Mouse (Mus musculus) hindbrain, embryonic 14.5 days (tissue): Measurements from ENCODE around the gene Trp53i11. TPM values are rescaled to one million over a fixed set of nuclear protein-coding genes. Genes with fewer than 3 reads are reported as not detected.

Experiments
- ATAC-seq: fragments of 200-750 bp; cut with Nextera tagmentation; 2 replicates; pipeline ENCODE4 v1.8.0; 2017; ENCODE audit warnings: moderate number of reproducible peaks, mild to moderate bottlenecking, moderate TSS enrichment, moderate library complexity; ENCODE audit not compliant: low FRiP score
- DNase-seq: peaks from one replicate; pipeline ENCODE4 v3.0.0-alpha.2; 2015; ENCODE audit warnings: low spot score
- H3K27ac ChIP-seq: fragments of 300-500 bp; sonication (generic); 2 replicates; pipeline ENCODE4 v1.5.1; 2014; ENCODE audit warnings: mild to moderate bottlenecking, moderate library complexity
- H3K27me3 ChIP-seq: fragments of 300-500 bp; sonication (generic); 2 replicates; pipeline ENCODE4 v1.6.1; 2014; ENCODE audit warnings: mild to moderate bottlenecking, low read length, mixed read lengths; ENCODE audit not compliant: control insufficient read depth, insufficient read depth
- H3K36me3 ChIP-seq: fragments of 300-500 bp; sonication (generic); replicated peaks from 2 replicates; pipeline ENCODE4 v1.6.1; 2014; ENCODE audit not compliant: control insufficient read depth, insufficient read depth
- H3K4me1 ChIP-seq: fragments of 300-500 bp; sonication (generic); replicated peaks from 2 replicates; pipeline ENCODE4 v1.6.1; 2014; ENCODE audit warnings: antibody characterized with exemption, low read length, mixed read lengths; ENCODE audit not compliant: control insufficient read depth, insufficient read depth
- H3K4me2 ChIP-seq: fragments of 300-500 bp; sonication (generic); replicated peaks from 2 replicates; pipeline ENCODE4 v1.6.1; 2014; ENCODE audit warnings: mild to moderate bottlenecking, moderate library complexity
- H3K4me3 ChIP-seq: fragments of 300-500 bp; sonication (generic); replicated peaks from 2 replicates; pipeline ENCODE4 v1.5.1; 2014; ENCODE audit warnings: mild to moderate bottlenecking, low read length
- H3K9ac ChIP-seq: fragments of 300-500 bp; sonication (generic); 2 replicates; pipeline ENCODE4 v1.6.1; 2014
- H3K9me3 ChIP-seq: fragments of 300-500 bp; sonication (generic); 2 replicates; pipeline ENCODE4 v1.6.1; 2016; ENCODE audit warnings: low read length; ENCODE audit not compliant: control insufficient read depth
- WGBS: fragments of 180-500 bp; shearing (Covaris S2); extraction: QIAGEN DNeasy Blood & Tissue Kit; methylation state at CpG from one replicate; pipeline ENCODE4 v1.1.7; 2014; 5-methylcytosine and 5-hydroxymethylcytosine counted together
- polyA plus RNA-seq: library from polyadenylated mRNA; unstranded; fragments of >200 nt; fragmentation: Nextera tagmentation; extraction: Ambion mirVana; gene quantifications from 2 replicates; pipeline ENCODE4 v1.2.1, GENCODE M21; 2014

The Trp53i11 gene
- polyA plus RNA-seq, 1 experiment from 2014 or later, result 99.4 TPM

DNA sequence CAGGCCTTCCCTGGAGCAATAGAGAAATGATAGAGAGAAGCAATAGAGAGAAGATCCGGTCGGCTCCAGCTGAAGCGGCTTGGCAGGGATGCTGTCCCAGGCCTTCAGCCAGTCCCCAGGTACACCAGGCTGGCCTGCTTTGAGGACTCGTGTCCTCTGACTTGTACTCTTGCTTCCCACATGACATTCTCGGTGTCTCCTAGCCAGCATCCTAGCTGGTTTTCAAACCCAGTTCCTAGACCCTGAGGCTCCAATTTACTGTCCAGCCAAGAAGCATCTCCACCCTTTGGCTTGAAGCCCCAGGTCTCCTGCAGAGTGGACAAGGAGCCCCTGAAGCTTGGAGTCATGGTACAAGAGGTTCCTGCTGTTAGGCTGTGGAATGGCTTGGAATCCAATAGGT is 54.8 kb downstream of the Trp53i11 start:
- Histone ChIP-seq H3K9me3 (no peaks in the 10 kb centered on the region), H3K4me1 (no peaks in the 10 kb centered on the region), H3K4me3 (no peak overlapping the region), H3K27me3 (no peaks in the 10 kb centered on the region), H3K4me2 (no peak overlapping the region), H3K36me3 (no peaks in the 10 kb centered on the region), H3K9ac (no peak overlapping the region), H3K27ac (no peak overlapping the region)
- no peak for ATAC-seq
- DNase-seq, result no peak
- 75% methylated on average over 5 of the region's 5 CpGs for WGBS

GRCm38 (mm10) chr2:93243439-93244089 is 56.2 kb downstream of the Trp53i11 start:
- no peaks in the 10 kb centered on the region for H3K27me3 ChIP-seq
- H3K36me3 ChIP-seq, result no peaks in the 10 kb centered on the region
- H3K9ac ChIP-seq, result no peak overlapping the region
- H3K4me1 ChIP-seq, result peaks cover 9% of the 10 kb centered on the region
- H3K9me3 ChIP-seq, result no peaks in the 10 kb centered on the region
- no peak overlapping the region for H3K4me2 ChIP-seq
- H3K4me3 ChIP-seq, result no peak overlapping the region
- no peak for DNase-seq
- no peak for ATAC-seq
- no peak overlapping the region for H3K27ac ChIP-seq
- WGBS, result 75% methylated on average over 11 of the region's 11 CpGs

- no peak for DNase-seq
- Histone ChIP-seq H3K9me3 (no peaks in the 10 kb centered on the region), H3K4me2 (no peak overlapping the region), H3K9ac (no peak overlapping the region), H3K27ac (no peak overlapping the region), H3K27me3 (no peaks in the 10 kb centered on the region), H3K36me3 (no peaks in the 10 kb centered on the region), H3K4me1 (peaks cover 14% of the 10 kb centered on the region), H3K4me3 (no peak overlapping the region)
- WGBS, result 85% methylated on average over 8 of the region's 8 CpGs
- no peak for ATAC-seq
These were observed 56.7 kb downstream of the Trp53i11 start for GRCm38 (mm10) chr2:93244090-93244443.

- Histone ChIP-seq H3K27ac (peak overlapping the region; percentile 58), H3K27me3 (no peaks in the 10 kb centered on the region), H3K36me3 (no peaks in the 10 kb centered on the region), H3K4me2 (no peak overlapping the region), H3K9ac (0 out of 2 replicates have a peak overlapping the region, but pooled peaks have one; percentile 22), H3K9me3 (no peaks in the 10 kb centered on the region), H3K4me3 (no peak overlapping the region), H3K4me1 (peaks cover 27% of the 10 kb centered on the region)
- DNase-seq (no peak), ATAC-seq (no peak)
- 58% methylated on average over 6 of the region's 6 CpGs for whole genome bisulfite sequencing
These were observed 61.7 kb downstream of the Trp53i11 start for GRCm38 (mm10) chr2:93249058-93249457.

GRCm38 (mm10) chr2:93250611-93251010 is 63.3 kb downstream of the Trp53i11 start:
- ATAC-seq (no peak), DNase-seq (no peak)
- WGBS, result 64% methylated on average over 7 of the region's 7 CpGs
- H3K4me2 ChIP-seq, result no peak overlapping the region
- no peaks in the 10 kb centered on the region for H3K27me3 ChIP-seq
- H3K4me3 ChIP-seq, result no peak overlapping the region
- no peak overlapping the region for H3K9ac ChIP-seq
- H3K36me3 ChIP-seq, result no peaks in the 10 kb centered on the region
- no peak overlapping the region for H3K27ac ChIP-seq
- H3K4me1 ChIP-seq, result peaks cover 27% of the 10 kb centered on the region
- no peaks in the 10 kb centered on the region for H3K9me3 ChIP-seq

Other genes starting within 250 kb of the Trp53i11 start
- 1.8 and 2.5 TPM in 2 replicates for gene Prdm11, start 141.4 kb upstream of the Trp53i11 start, polyA plus RNA-seq
- 28.6 and 31.3 TPM in 2 replicates for gene Tspan18, start 147.0 kb downstream of the Trp53i11 start, polyA plus RNA-seq